Mouse (Mus musculus) ovary, postnatal 10 days (tissue): ENCODE results near the gene Hfe2.

Experiments
- DNase-seq: peaks from one replicate; pipeline ENCODE4 v3.0.0; 2022; ENCODE audit warnings: low spot score

The Hfe2 gene

DNA sequence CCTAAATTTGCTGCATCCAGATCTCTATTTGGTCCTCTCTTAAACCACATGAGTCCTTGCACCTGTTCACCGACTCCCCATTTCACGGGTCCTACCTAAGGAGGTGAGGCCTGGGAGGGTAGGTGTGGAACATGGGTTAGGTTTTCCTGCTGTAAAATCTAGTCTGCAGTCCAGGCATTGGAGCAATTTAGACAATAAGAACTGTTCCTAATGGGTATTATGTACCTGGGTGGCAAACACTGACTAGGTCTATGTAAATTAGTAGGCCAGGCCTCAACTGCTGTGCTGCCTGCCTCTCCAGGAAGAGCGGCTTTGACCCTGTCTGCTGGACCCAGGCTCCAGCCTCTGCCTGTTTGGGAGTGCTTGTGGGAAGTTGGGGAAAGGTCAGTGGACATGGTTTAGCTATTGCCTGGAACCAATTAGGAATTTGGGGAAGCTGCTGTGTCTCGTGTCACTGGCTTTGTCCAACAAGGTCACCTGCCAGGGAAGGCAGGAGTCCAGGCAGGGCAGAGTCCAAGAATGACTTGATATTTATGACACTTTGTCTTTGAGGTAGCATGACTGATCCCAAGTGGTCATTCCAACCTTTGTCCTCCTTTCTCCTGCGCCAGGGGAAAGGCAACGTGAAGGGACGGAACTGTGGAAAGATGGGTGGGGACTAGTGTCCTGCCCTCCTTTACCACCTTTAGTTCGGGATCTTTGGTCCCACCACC lies 50.5 kb downstream of the Hfe2 start:
- DNase-seq, result no peak

DNA sequence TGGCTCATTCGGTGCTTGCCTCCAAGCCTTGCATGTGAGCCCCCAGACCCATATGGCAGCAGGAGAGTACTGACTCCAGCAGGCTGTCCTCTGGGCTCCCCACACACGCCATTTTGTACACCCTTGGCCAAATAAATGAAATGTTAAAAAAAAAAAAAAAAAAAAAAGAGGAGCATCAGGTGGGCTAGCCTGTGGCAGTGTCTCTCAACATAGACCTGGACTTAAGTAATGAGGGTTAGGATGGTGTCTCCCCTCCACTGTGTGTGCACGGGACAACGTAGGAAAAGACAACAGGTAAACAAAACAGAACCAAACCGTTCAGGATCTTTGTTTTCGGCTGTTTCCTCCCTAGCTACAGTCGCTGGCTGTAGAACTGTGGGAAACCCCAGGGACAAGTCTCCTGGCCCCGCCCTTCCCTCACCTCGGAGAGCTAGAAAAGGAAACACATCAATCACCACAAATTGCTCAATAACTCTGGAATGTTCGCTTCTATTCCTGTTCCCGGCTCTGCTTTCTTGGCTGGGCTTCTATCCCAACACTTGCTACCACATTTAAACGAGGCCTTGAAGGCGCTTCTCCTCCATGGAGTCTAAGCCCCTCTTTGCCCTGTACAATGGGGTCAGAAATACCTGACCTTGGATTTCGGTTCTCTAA lies 51.2 kb downstream of the Hfe2 start:
- no peak for DNase-seq

DNA sequence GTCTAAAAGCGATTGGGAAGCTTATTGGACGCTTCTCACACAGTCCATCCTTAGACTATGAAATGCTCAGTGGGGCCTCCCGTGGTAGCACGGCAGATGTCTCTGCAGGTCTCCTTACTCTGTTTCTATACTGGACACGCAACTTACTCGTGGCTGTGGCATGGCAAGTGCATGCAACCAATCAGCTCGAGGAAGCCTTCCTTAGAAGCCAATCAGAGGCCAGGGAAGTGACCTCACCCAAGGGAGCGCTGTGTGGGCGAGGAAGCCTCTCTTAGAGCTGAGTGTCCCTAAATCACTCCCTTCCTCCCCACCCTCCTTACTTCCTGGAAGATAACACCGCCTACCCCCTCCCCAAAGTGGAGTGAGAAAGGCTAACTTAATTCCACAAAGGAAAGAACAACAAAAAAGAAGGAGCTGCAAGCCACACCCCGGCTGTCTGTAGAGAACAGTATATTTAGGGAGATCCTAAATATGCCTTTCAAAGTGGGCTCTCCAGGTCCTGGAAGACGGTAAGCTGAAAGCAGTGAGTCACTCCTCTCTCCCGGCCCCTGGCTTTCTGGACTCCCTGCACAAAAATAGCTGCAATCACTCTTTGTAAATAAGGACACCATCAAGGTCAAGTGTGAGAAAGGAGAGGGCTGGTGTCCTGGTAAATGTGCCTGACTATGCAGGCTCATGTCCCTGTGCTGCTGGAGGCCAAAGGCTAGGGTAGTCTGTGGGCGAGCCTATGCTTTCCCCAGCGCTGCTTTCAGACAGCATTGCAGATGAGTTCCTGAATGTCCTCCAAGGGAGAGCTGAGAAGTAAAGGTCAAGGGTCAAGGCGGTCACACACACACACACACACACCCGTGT lies 51.9 kb downstream of the Hfe2 start, which contains the start of gene Gm16253:
Gene Gm16253 (plus strand): TSS at position 295 of the 852 bp plus-strand sequence.
- peak; percentile 81 for DNase-seq

DNA sequence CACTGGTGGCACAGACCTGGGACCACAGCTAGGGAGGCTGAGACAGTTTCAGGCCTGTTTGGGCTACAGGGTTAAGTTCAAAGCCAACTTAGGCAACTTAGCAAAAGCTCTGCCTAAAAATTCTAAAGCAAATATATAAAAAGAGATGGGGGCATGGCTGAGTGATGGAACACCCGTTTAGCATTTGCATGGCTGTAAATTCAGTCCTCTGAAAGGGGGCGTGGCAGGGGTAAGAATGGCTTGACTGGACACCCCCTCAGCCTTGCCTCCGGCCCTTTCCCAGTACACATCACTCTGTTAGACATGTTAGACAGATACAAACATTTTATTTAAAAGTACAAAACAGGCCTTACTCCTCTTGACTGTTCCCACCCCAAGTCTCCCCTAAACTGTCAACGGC lies 52.6 kb downstream of the Hfe2 start:
- DNase-seq, result no peak
